Mouse (Mus musculus) cerebellum, adult 8-10 months (tissue): ENCODE data around the gene Drap1.
"Not testable (repeated sequence)": the region's sequence is repeated elsewhere in the genome, so short reads cannot be mapped to it uniquely, and the experiment has no call there.

Experiments
- DNase-seq: peaks from one replicate; pipeline ENCODE4 v3.0.0; 2022

The Drap1 gene

GRCm38 (mm10) chr19:5419630-5420029, 5.1 kb downstream of the Drap1 start:
- no peak for DNase-seq

- DNase-seq = no peak
Measured at GRCm38 (mm10) chr19:5418750-5419466, 5.9 kb downstream of the Drap1 start.

DNA sequence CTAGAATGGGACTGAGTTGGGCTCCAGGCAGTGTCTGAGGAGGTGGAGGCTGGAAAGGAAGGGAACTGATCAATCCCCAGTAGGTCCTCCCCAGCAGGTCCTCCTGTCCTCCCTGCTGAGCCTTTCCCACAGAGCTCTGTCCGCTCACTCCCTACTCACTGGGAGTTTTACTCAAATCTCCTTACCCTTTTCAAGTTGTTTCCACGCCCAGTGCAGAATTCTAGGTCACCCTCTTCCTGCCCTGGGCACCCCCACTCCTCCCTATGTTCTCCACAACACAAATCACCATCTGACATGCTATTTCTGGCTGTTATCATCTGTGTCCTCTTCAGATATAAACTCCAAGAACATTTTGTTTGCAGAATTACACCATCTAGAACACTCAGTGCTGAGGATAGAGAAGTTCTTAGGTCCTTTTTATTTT, 10.2 kb downstream of the Drap1 start:
- no peak for DNase-seq

- DNase-seq = no peak
Measured at GRCm38 (mm10) chr19:5413840-5414239, 10.9 kb downstream of the Drap1 start.

GRCm38 (mm10) chr19:5411961-5412360, 12.8 kb downstream of the Drap1 start:
- no peak for DNase-seq

GRCm38 (mm10) chr19:5410641-5411040, 14.1 kb downstream of the Drap1 start:
- DNase-seq = no peak

GRCm38 (mm10) chr19:5409068-5409467, 15.7 kb downstream of the Drap1 start:
- no peak for DNase-seq

GRCm38 (mm10) chr19:5408057-5409001, 16.4 kb downstream of the Drap1 start:
- DNase-seq = no peak

- DNase-seq = peak; percentile 74
Measured at GRCm38 (mm10) chr19:5407133-5407532, 17.6 kb downstream of the Drap1 start.

- DNase-seq = peak; percentile 53
Measured at GRCm38 (mm10) chr19:5406531-5407126, 18.1 kb downstream of the Drap1 start.

- no peak for DNase-seq
Measured at GRCm38 (mm10) chr19:5405924-5406323, 18.9 kb downstream of the Drap1 start.

GRCm38 (mm10) chr19:5402293-5402692, 22.5 kb downstream of the Drap1 start, which contains the start of gene Tsga10ip:
Tsga10ip (minus strand) TSS chr19:5402526.
- no peak for DNase-seq

GRCm38 (mm10) chr19:5401073-5401472, 23.7 kb downstream of the Drap1 start:
- not testable (repeated sequence) for DNase-seq

DNA sequence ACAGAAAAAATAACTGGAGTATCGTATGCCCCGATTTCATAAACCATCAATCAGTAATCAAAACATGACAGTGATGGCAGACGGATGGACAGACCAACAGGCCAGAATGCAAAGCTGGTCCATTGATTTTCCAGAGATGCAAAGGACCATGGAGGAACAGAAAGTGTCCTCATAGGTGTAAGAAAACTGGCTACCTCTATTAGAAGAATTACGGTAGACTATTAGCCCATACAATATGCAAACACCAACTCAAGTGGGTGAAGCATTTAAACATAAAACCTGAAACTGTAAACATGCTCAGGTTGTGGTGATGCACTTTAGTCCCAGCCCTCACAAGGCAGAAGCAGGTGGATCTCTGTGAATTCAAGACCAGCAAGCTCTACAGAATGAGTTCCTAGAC, 29.4 kb downstream of the Drap1 start:
- DNase-seq = no peak

GRCm38 (mm10) chr19:5394168-5394567, 30.6 kb downstream of the Drap1 start:
- DNase-seq = peak; percentile 52

DNA sequence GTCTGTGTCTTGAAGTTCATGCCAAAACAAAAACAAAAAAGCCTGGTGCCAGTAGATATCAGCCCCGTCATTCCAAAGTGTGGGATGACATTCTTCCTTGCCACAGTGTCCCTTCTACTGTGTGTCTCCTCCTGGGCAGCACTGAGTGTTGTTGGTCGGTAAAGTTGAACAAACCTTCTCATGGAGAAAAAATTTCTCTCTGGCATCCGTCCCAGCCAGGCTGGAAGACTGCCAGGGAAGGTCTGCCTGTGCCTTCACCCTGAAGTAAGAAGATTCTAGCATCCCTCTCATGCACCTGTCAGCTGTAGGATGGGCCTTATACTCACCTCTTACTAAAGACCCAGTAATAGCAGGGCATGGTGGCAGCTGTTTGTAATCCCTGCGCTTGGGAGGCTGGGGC, 31.9 kb downstream of the Drap1 start:
- peak; percentile 69 for DNase-seq

DNA sequence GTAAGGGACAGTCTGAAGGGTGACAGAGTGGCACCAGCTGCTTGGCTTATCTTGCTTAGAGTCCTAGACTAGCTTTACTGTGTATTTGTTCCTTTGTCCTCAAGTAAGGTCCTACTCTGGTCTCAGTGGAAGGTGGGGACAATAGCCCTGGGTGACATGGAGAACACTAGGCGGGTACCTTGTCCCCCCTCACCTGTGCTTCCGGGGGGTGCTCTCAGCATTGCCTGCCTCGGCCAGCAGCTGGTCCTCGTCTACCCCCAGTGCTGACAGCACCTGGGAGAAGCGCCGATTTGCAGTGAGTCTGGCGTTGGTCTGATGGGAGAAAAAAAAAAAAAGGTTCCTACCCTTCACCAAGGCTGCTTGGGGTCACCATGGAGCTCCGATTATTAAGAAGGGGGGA, 34.4 kb downstream of the Drap1 start:
- no peak for DNase-seq

DNA sequence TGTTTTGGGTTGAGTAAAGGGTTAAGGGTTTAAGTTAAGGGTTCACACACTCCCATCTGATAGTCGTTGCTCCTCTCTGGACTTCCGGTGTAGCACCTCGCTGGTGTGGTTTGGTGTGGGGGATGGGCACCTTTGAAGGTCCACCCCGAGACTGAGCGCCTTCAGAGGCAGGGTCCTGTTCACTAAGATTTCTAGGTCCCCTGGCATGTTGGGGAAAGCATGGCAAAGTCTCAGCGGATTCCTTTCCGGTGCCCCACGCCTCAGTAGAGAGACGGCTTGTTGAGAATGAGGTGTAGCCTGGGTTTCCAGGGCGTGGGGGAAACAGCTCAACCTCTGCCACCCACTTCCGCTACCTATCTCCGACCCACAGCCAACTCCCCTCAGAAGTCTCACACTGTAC, 35.1 kb downstream of the Drap1 start:
- DNase-seq = no peak

- DNase-seq = peak; percentile 94
Measured at GRCm38 (mm10) chr19:5388588-5389242, 36.1 kb downstream of the Drap1 start, which contains the start of gene Sart1. Sart1 (minus strand) TSS chr19:5388703.

GRCm38 (mm10) chr19:5388011-5388441, 36.8 kb downstream of the Drap1 start:
- DNase-seq = no peak

GRCm38 (mm10) chr19:5384715-5385114, 40.1 kb downstream of the Drap1 start:
- DNase-seq = no peak

DNA sequence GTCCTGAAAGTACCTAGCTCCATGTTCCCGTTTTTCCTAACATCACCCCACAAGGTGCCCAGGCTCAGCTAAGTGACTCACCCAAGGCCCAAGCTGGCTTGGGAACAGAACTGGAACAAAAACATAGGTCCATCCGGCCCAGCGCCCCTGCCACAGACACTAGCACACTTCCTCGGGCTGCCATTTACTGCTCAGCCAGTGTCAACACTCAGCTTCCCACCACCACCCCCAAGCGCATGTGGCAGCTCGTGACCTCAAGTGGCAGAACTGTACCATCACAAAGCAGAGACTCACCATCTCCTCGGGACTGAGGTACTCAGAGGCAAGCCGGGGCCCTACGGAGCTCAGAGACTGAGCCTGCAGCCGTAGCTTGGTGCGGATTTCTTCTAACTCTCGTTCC, 41.5 kb downstream of the Drap1 start:
- no peak for DNase-seq

- DNase-seq = no peak
Measured at GRCm38 (mm10) chr19:5377446-5377845, 47.3 kb downstream of the Drap1 start.
